Mouse (Mus musculus): Measurements from ENCODE around the gene Hist1h2ag. TPM values are rescaled to one million over a fixed set of nuclear protein-coding genes. Genes with fewer than 3 reads are reported as not detected.

Gene Hist1h2ag
- polyA plus RNA-seq, 1 experiment from 2014 or later: 42.9 TPM

- peak; percentile 27; the same call in 1 of the 2 replicates for ATAC-seq (ENCODE audit: insufficient read depth, low FRiP score, low read depth)
- H3K4me2 ChIP-seq: peak overlapping the region; percentile 26; the same call in 1 of the 2 replicates
Observed at GRCm38 (mm10) chr13:21993957-21994738, 48.6 kb downstream of the Hist1h2ag start.

GRCm38 (mm10) chr13:21992550-21992949 is 50.2 kb downstream of the Hist1h2ag start:
- Histone ChIP-seq H3K27me3 (replicated peaks) (peaks cover 20% of the 10 kb centered on the region), H3K27ac (no peak overlapping the region), H3K4me1 (peaks cover 12% of the 10 kb centered on the region; the same call in 1 of the 2 replicates), H3K9ac (no peak overlapping the region), H3K9me3 (no peaks in the 10 kb centered on the region), H3K4me3 (replicated peaks) (no peak overlapping the region), H3K36me3 (no peaks in the 10 kb centered on the region), H3K4me2 (no peak overlapping the region)
- WGBS: 85% methylated on average over 5 of the region's 5 CpGs
- no peak for ATAC-seq (ENCODE audit: insufficient read depth, low FRiP score, low read depth)

More at GRCm38 (mm10) chr13:21993957-21994738, 48.6 kb downstream of the Hist1h2ag start:
- H3K4me1 ChIP-seq: peaks cover 12% of the 10 kb centered on the region; the same call in 1 of the 2 replicates
- 5% methylated on average over 22 of the region's 22 CpGs for WGBS
- no peaks in the 10 kb centered on the region for H3K9me3 ChIP-seq
- H3K9ac ChIP-seq: no peak overlapping the region
- H3K27me3 ChIP-seq (replicated peaks): peaks cover 36% of the 10 kb centered on the region
- H3K27ac ChIP-seq: no peak overlapping the region
- H3K4me3 ChIP-seq (replicated peaks): no peak overlapping the region; the same call in 1 of the 2 replicates
- H3K36me3 ChIP-seq: no peaks in the 10 kb centered on the region

Small RNA genes within 50 kb of the gene (microRNA-seq; reads per million reads assigned to microRNA genes)
- gene Gm26300 (not detected), gene Gm44390 (not detected), gene Gm44486 (not detected)

Other genes starting within 250 kb of the Hist1h2ag start
- 17.3 and 17.7 TPM in 2 replicates for gene Hist1h2bq, start 232.7 kb downstream of the Hist1h2ag start, polyA plus RNA-seq (2015; fragmentation: Nextera tagmentation; extraction: Ambion mirVana)
- 1.7 TPM in 1 of 2 replicates, not detected in the other for gene Hist1h2ao, start 232.5 kb downstream of the Hist1h2ag start, polyA plus RNA-seq (2015; fragmentation: Nextera tagmentation; extraction: Ambion mirVana)
- gene Hist1h4m, start 231.2 kb downstream of the Hist1h2ag start, polyA plus RNA-seq (2015; fragmentation: Nextera tagmentation; extraction: Ambion mirVana): 0.68 TPM in 1 of 2 replicates, not detected in the other
- gene Hist1h4n, start 210.7 kb downstream of the Hist1h2ag start, polyA plus RNA-seq (2015; fragmentation: Nextera tagmentation; extraction: Ambion mirVana): 14.0 and 15.4 TPM in 2 replicates
- 2,912 and 3,763 TPM in 2 replicates for gene Hist1h2ap, start 209.4 kb downstream of the Hist1h2ag start, polyA plus RNA-seq (2015; fragmentation: Nextera tagmentation; extraction: Ambion mirVana)
- 19.8 and 19.9 TPM in 2 replicates for gene Hist1h2br, start 209.2 kb downstream of the Hist1h2ag start, polyA plus RNA-seq (2015; fragmentation: Nextera tagmentation; extraction: Ambion mirVana)
- gene Zfp184, start 97.8 kb downstream of the Hist1h2ag start, polyA plus RNA-seq (2015; fragmentation: Nextera tagmentation; extraction: Ambion mirVana): 7.8 and 8.5 TPM in 2 replicates
- 0.09 and 0.12 TPM in 2 replicates for gene Pom121l2, start 61.8 kb downstream of the Hist1h2ag start, polyA plus RNA-seq (2015; fragmentation: Nextera tagmentation; extraction: Ambion mirVana)
- 0.94 and 1.5 TPM in 2 replicates for gene Prss16, start 33.2 kb downstream of the Hist1h2ag start, polyA plus RNA-seq (2015; fragmentation: Nextera tagmentation; extraction: Ambion mirVana)
- gene Hist1h2ah, start 7.4 kb downstream of the Hist1h2ag start, polyA plus RNA-seq (2015; fragmentation: Nextera tagmentation; extraction: Ambion mirVana): 4.9 and 13.3 TPM in 2 replicates
- gene Hist1h2bk, start 7.1 kb downstream of the Hist1h2ag start, polyA plus RNA-seq (2015; fragmentation: Nextera tagmentation; extraction: Ambion mirVana): 4.6 and 5.5 TPM in 2 replicates
- 19.1 and 19.3 TPM in 2 replicates for gene Hist1h4i, start 1.6 kb downstream of the Hist1h2ag start, polyA plus RNA-seq (2015; fragmentation: Nextera tagmentation; extraction: Ambion mirVana)
- 7.8 and 8.5 TPM in 2 replicates for gene Hist1h2bj, start 270 bp upstream of the Hist1h2ag start, polyA plus RNA-seq (2015; fragmentation: Nextera tagmentation; extraction: Ambion mirVana)
- gene Vmn1r188, start 41.5 kb upstream of the Hist1h2ag start, polyA plus RNA-seq (2015; fragmentation: Nextera tagmentation; extraction: Ambion mirVana): not detected in 2 replicates
- not detected in 2 replicates for gene Vmn1r189, start 62.9 kb upstream of the Hist1h2ag start, polyA plus RNA-seq (2015; fragmentation: Nextera tagmentation; extraction: Ambion mirVana)
- gene Vmn1r191, start 141.0 kb upstream of the Hist1h2ag start, polyA plus RNA-seq (2015; fragmentation: Nextera tagmentation; extraction: Ambion mirVana): not detected in 2 replicates
- not detected in 2 replicates for gene Vmn1r192, start 148.2 kb upstream of the Hist1h2ag start, polyA plus RNA-seq (2015; fragmentation: Nextera tagmentation; extraction: Ambion mirVana)
- gene Vmn1r193, start 180.2 kb upstream of the Hist1h2ag start, polyA plus RNA-seq (2015; fragmentation: Nextera tagmentation; extraction: Ambion mirVana): not detected in 2 replicates
- gene Vmn1r194, start 201.3 kb upstream of the Hist1h2ag start, polyA plus RNA-seq (2015; fragmentation: Nextera tagmentation; extraction: Ambion mirVana): not detected in 2 replicates
- not detected in 2 replicates for gene Vmn1r195, start 227.6 kb upstream of the Hist1h2ag start, polyA plus RNA-seq (2015; fragmentation: Nextera tagmentation; extraction: Ambion mirVana)
- not detected in 2 replicates for gene Vmn1r196, start 247.0 kb upstream of the Hist1h2ag start, polyA plus RNA-seq (2015; fragmentation: Nextera tagmentation; extraction: Ambion mirVana)